In genomic region chr16:17815411-17816402, GRCm38 (mm10) we compare ENCODE assay signal across 8 mouse cellular contexts. TPM values are rescaled to one million over a fixed set of nuclear protein-coding genes. Genes with fewer than 3 reads are reported as not detected.
DNase-seq lines count a peak whose midpoint lies in the region; ATAC-seq and TF ChIP-seq lines count a peak whose summit lies in the region.

No protein-coding gene starts in this region.

- no peaks in the 10 kb centered on the region for H3K79me2 ChIP-seq in liver, adult 2 months (ENCODE audit: control insufficient read depth, insufficient read depth, low read length)

- H3K27ac ChIP-seq in intestine, postnatal 0 days (ENCODE audit: low read depth, low read length), result no peak overlapping the region
- H3K27ac ChIP-seq in liver, adult 2 months (replicated peaks; ENCODE audit: insufficient read depth, low read depth, low read length), result no peak overlapping the region
- peak overlapping the region; percentile 67 for H3K27ac ChIP-seq in midbrain, postnatal 0 days (ENCODE audit: low read depth, low read length)
- no peak overlapping the region for H3K27ac ChIP-seq in stomach, embryonic 16.5 days (ENCODE audit: low read length)

- peak; percentile 62 for DNase-seq in A20 (ENCODE audit: low read depth, low spot score)
- peak; percentile 87 for DNase-seq in embryo, embryonic 10.5 days (ENCODE audit: low spot score)
- peak; percentile 54 for DNase-seq in liver, adult 2 months (ENCODE audit: extremely low read depth, low read depth, low spot score)
- peak; percentile 72 for DNase-seq in midbrain, postnatal 0 days (ENCODE audit: low spot score)

- WGBS in intestine, postnatal 0 days, result 3% methylated on average over 63 of the region's 63 CpGs
- WGBS in liver, adult 2 months, result 5% methylated on average over 62 of the region's 63 CpGs
- WGBS in midbrain, postnatal 0 days, result under 1% methylated on average over 63 of the region's 63 CpGs
- 2% methylated on average over 63 of the region's 63 CpGs for WGBS in stomach, embryonic 16.5 days

- TF ChIP-seq CTCF in intestine, postnatal 0 days (IDR thresholded peaks at IDR 0.05; ENCODE audit: low read depth), result peak; percentile 96
- TF ChIP-seq CTCF in liver, adult 2 months (IDR thresholded peaks at IDR 0.05; ENCODE audit: low read depth, low read length), result peak; percentile 92
- TF ChIP-seq CTCF in midbrain, postnatal 0 days (IDR thresholded peaks at IDR 0.05), result peak; percentile 87

- H3K4me1 ChIP-seq in intestine, postnatal 0 days (replicated peaks; ENCODE audit: control insufficient read depth, insufficient read depth, low read length), result no peaks in the 10 kb centered on the region; the same call in 1 of the 2 replicates
- H3K4me1 ChIP-seq in liver, adult 2 months (ENCODE audit: control insufficient read depth, insufficient read depth, low read length), result peaks cover 7% of the 10 kb centered on the region; the same call in 1 of the 2 replicates
- H3K4me1 ChIP-seq in midbrain, postnatal 0 days (ENCODE audit: insufficient read depth, low read length), result peaks cover 8% of the 10 kb centered on the region; the same call in 1 of the 2 replicates
- no peaks in the 10 kb centered on the region for H3K4me1 ChIP-seq in stomach, embryonic 16.5 days (ENCODE audit: control insufficient read depth, insufficient read depth, low read length)

- H3K9me3 ChIP-seq in intestine, postnatal 0 days (ENCODE audit: control insufficient read depth), result no peaks in the 10 kb centered on the region
- no peaks in the 10 kb centered on the region for H3K9me3 ChIP-seq in midbrain, postnatal 0 days (ENCODE audit: low read length)
- H3K9me3 ChIP-seq in stomach, embryonic 16.5 days (replicated peaks; ENCODE audit: control insufficient read depth, low read length), result no peaks in the 10 kb centered on the region

- H3K27me3 ChIP-seq in intestine, postnatal 0 days (replicated peaks; ENCODE audit: control insufficient read depth, insufficient read depth, low read length), result peaks cover 13% of the 10 kb centered on the region; the same call in 1 of the 2 replicates
- H3K27me3 ChIP-seq in liver, adult 2 months (ENCODE audit: control insufficient read depth, insufficient read depth, low read length), result no peaks in the 10 kb centered on the region
- no peaks in the 10 kb centered on the region for H3K27me3 ChIP-seq in midbrain, postnatal 0 days (ENCODE audit: insufficient read depth, low read length)
- no peaks in the 10 kb centered on the region for H3K27me3 ChIP-seq in stomach, embryonic 16.5 days (ENCODE audit: control insufficient read depth, insufficient read depth, low read length)

- no peak for TF ChIP-seq POLR2A in liver, adult 2 months (IDR thresholded peaks at IDR 0.05; ENCODE audit: extremely low read depth, insufficient read depth, low read length)

- peak overlapping the region; percentile 39 for H3K4me3 ChIP-seq in intestine, postnatal 0 days (ENCODE audit: low read depth, low read length)
- peak overlapping the region; percentile 54 for H3K4me3 ChIP-seq in liver, adult 2 months (ENCODE audit: insufficient read depth, low read depth, low read length)
- peak overlapping the region; percentile 41 for H3K4me3 ChIP-seq in midbrain, postnatal 0 days (ENCODE audit: low read depth, low read length)
- H3K4me3 ChIP-seq in stomach, embryonic 16.5 days (replicated peaks; ENCODE audit: low read length), result peak overlapping the region; percentile 54

- H3K4me2 ChIP-seq in intestine, postnatal 0 days (replicated peaks; ENCODE audit: low read depth), result peak overlapping the region; percentile 79
- peak overlapping the region; percentile 65 for H3K4me2 ChIP-seq in midbrain, postnatal 0 days (ENCODE audit: low read depth, low read length, poor library complexity, severe bottlenecking)
- peak overlapping the region; percentile 89 for H3K4me2 ChIP-seq in stomach, embryonic 16.5 days (ENCODE audit: low read depth, low read length)

- H3K36me3 ChIP-seq in intestine, postnatal 0 days (ENCODE audit: control insufficient read depth, insufficient read depth), result no peaks in the 10 kb centered on the region
- H3K36me3 ChIP-seq in liver, adult 2 months (ENCODE audit: control insufficient read depth, insufficient read depth, low read length), result no peaks in the 10 kb centered on the region
- no peaks in the 10 kb centered on the region for H3K36me3 ChIP-seq in midbrain, postnatal 0 days (ENCODE audit: insufficient read depth, low read length)
- H3K36me3 ChIP-seq in stomach, embryonic 16.5 days (ENCODE audit: control insufficient read depth, insufficient read depth, low read length), result no peaks in the 10 kb centered on the region

- ATAC-seq in activated CD4-positive, CD25-positive, alpha-beta regulatory T cell, adult 4 months, result peak; percentile 78
- peak; percentile 88 for ATAC-seq in granulocyte monocyte progenitor cell, adult 5-6 weeks (replicated peaks; ENCODE audit: poor library complexity, severe bottlenecking)
- peak; percentile 78 for ATAC-seq in intestine, postnatal 0 days
- ATAC-seq in midbrain, postnatal 0 days (ENCODE audit: low FRiP score), result peak; percentile 85
- peak; percentile 85 for ATAC-seq in stomach, embryonic 16.5 days (ENCODE audit: insufficient read depth, low FRiP score)

- peak overlapping the region; percentile 41; the same call in 1 of the 2 replicates for H3K9ac ChIP-seq in intestine, postnatal 0 days (ENCODE audit: low read depth, low read length)
- peak overlapping the region; percentile 35 for H3K9ac ChIP-seq in liver, adult 2 months (ENCODE audit: low read depth, low read length)
- H3K9ac ChIP-seq in midbrain, postnatal 0 days (replicated peaks; ENCODE audit: low read length, poor library complexity, severe bottlenecking), result peak overlapping the region; percentile 62
- peak overlapping the region; percentile 77 for H3K9ac ChIP-seq in stomach, embryonic 16.5 days (ENCODE audit: low read length)

RNA-seq across cellular contexts. Expression of gene B830017H08Rik, which starts 17.2 kb away (rescaled TPM):
- polyA plus RNA-seq in activated CD4-positive, CD25-positive, alpha-beta regulatory T cell, adult 4 months (2017; shearing (Covaris generic)), result not detected
- not detected in 2 replicates for total RNA-seq in granulocyte monocyte progenitor cell, adult 5-6 weeks (2014; fragmentation: Nextera tagmentation)
- not detected in 2 replicates for total RNA-seq in granulocyte monocyte progenitor cell, adult 5-6 weeks (2017)
- polyA plus RNA-seq in intestine, postnatal 0 days (2015; fragmentation: Nextera tagmentation; extraction: Ambion mirVana), result not detected in 2 replicates
- total RNA-seq in liver, adult 2 months (2014; rRNA removed), result not detected in 2 replicates
- polyA plus RNA-seq in liver, adult 2 months (2012; rRNA removed), result not detected in 2 replicates
- 7.0 and 13.5 TPM in 2 replicates for total RNA-seq in midbrain, postnatal 0 days (2014; rRNA removed)
- polyA plus RNA-seq in midbrain, postnatal 0 days (2015; fragmentation: Nextera tagmentation; extraction: Ambion mirVana), result 7.8 and 8.5 TPM in 2 replicates
- not detected in 2 replicates for polyA plus RNA-seq in stomach, embryonic 16.5 days (2015; fragmentation: Nextera tagmentation; extraction: Ambion mirVana)

RNA-seq across cellular contexts. Expression of gene Scarf2, which starts 18.6 kb away (rescaled TPM):
- not detected for polyA plus RNA-seq in activated CD4-positive, CD25-positive, alpha-beta regulatory T cell, adult 4 months (2017; shearing (Covaris generic))
- 1.1 TPM in 1 of 2 replicates, not detected in the other for total RNA-seq in granulocyte monocyte progenitor cell, adult 5-6 weeks (2014; fragmentation: Nextera tagmentation)
- total RNA-seq in granulocyte monocyte progenitor cell, adult 5-6 weeks (2017), result not detected in 2 replicates
- 6.3 and 6.9 TPM in 2 replicates for polyA plus RNA-seq in intestine, postnatal 0 days (2015; fragmentation: Nextera tagmentation; extraction: Ambion mirVana)
- 1.8 and 2.3 TPM in 2 replicates for total RNA-seq in liver, adult 2 months (2014; rRNA removed)
- 6.2 and 7.7 TPM in 2 replicates for polyA plus RNA-seq in liver, adult 2 months (2012; rRNA removed)
- total RNA-seq in midbrain, postnatal 0 days (2014; rRNA removed), result 8.5 and 12.6 TPM in 2 replicates
- 2.1 and 2.4 TPM in 2 replicates for polyA plus RNA-seq in midbrain, postnatal 0 days (2015; fragmentation: Nextera tagmentation; extraction: Ambion mirVana)
- 4.8 and 7.3 TPM in 2 replicates for polyA plus RNA-seq in stomach, embryonic 16.5 days (2015; fragmentation: Nextera tagmentation; extraction: Ambion mirVana)

RNA-seq across cellular contexts. Expression of gene Car15, which starts 22.5 kb away (rescaled TPM):
- 1 to 10 TPM; 2.7 to 3.3 TPM for polyA plus RNA-seq in activated CD4-positive, CD25-positive, alpha-beta regulatory T cell, adult 4 months (2017; shearing (Covaris generic))
- 3.0 and 5.2 TPM in 2 replicates for total RNA-seq in granulocyte monocyte progenitor cell, adult 5-6 weeks (2014; fragmentation: Nextera tagmentation)
- not detected in 2 replicates for total RNA-seq in granulocyte monocyte progenitor cell, adult 5-6 weeks (2017)
- 0.39 and 0.59 TPM in 2 replicates for polyA plus RNA-seq in intestine, postnatal 0 days (2015; fragmentation: Nextera tagmentation; extraction: Ambion mirVana)
- 0.27 and 1.0 TPM in 2 replicates for total RNA-seq in liver, adult 2 months (2014; rRNA removed)
- polyA plus RNA-seq in liver, adult 2 months (2012; rRNA removed), result 1.6 and 3.7 TPM in 2 replicates
- 2.4 and 12.8 TPM in 2 replicates for total RNA-seq in midbrain, postnatal 0 days (2014; rRNA removed)
- 1.7 and 2.0 TPM in 2 replicates for polyA plus RNA-seq in midbrain, postnatal 0 days (2015; fragmentation: Nextera tagmentation; extraction: Ambion mirVana)
- 2.4 and 3.7 TPM in 2 replicates for polyA plus RNA-seq in stomach, embryonic 16.5 days (2015; fragmentation: Nextera tagmentation; extraction: Ambion mirVana)

RNA-seq across cellular contexts. Expression of gene Klhl22, which starts 56.3 kb away (rescaled TPM):
- polyA plus RNA-seq in activated CD4-positive, CD25-positive, alpha-beta regulatory T cell, adult 4 months (2017; shearing (Covaris generic)), result 10 to 100 TPM; 11.8 to 16.3 TPM
- 16.7 and 20.1 TPM in 2 replicates for total RNA-seq in granulocyte monocyte progenitor cell, adult 5-6 weeks (2014; fragmentation: Nextera tagmentation)
- total RNA-seq in granulocyte monocyte progenitor cell, adult 5-6 weeks (2017), result 13.2 and 24.6 TPM in 2 replicates
- 29.0 and 29.9 TPM in 2 replicates for polyA plus RNA-seq in intestine, postnatal 0 days (2015; fragmentation: Nextera tagmentation; extraction: Ambion mirVana)
- 9.7 and 10.2 TPM in 2 replicates for total RNA-seq in liver, adult 2 months (2014; rRNA removed)
- polyA plus RNA-seq in liver, adult 2 months (2012; rRNA removed), result 25.5 and 28.2 TPM in 2 replicates
- total RNA-seq in midbrain, postnatal 0 days (2014; rRNA removed), result 150 and 156 TPM in 2 replicates
- polyA plus RNA-seq in midbrain, postnatal 0 days (2015; fragmentation: Nextera tagmentation; extraction: Ambion mirVana), result 79.3 and 82.6 TPM in 2 replicates
- polyA plus RNA-seq in stomach, embryonic 16.5 days (2015; fragmentation: Nextera tagmentation; extraction: Ambion mirVana), result 56.7 and 57.7 TPM in 2 replicates
